Mouse (Mus musculus): ENCODE measurements at regions not wholly inside any gene's neighbourhood (a gene's known extent, or its start where the extent isn't known, plus 50 kb on each side); places are given as distances from the start of the nearest gene placed in this dataset.
"Not testable (repeated sequence)": the region's sequence is repeated elsewhere in the genome, so short reads cannot be mapped to it uniquely, and the experiment has no call there.

DNA sequence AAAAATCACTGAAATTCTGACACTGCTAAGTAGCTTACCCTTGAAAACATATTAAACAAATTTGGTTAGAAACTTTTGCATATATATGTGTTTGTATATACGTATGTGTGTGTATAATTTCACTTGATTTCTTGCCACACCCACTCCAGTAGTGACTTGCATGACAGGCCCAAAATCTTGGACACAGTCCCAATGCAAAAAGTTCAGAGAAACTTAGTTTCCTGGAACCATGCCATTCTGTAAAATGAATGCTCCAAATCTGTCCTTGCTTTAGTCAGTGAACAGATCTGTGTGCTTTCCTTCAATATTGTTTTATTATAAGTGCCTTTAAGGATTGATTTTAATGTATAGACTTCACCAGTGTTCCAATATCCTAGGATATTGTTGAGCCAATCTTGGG lies 344.0 kb downstream of the Pom121l12 start:
- no peak for TF ChIP-seq CTCF (IDR thresholded peaks at IDR 0.05; ENCODE audit: low read depth)
- WGBS, result 30% methylated on average over 1 of the region's 1 CpGs

DNA sequence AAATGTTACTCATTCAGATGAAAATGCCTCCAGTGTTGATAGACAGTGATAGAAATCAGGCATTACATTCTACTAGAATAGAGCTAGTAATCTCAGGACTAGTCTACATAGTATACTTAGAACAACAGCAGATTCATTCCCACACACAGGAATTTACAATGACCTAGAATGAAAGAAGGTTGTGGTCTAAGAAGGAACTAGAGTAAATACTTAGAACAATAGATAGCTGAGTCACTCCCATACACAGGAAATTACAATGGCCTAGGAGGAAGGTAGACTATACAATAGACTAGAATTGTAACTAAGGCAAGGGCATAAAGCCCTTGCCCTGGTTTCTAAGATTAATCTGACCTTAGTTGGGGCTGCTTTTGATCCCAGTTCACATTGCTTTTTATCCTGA lies 344.4 kb downstream of the Pom121l12 start:
- not testable (repeated sequence) for ATAC-seq (ENCODE audit: insufficient read depth); DNase-seq

More for the DNA sequence above, 344.0 kb downstream of the Pom121l12 start:
- H3K27me3 ChIP-seq (ENCODE audit: insufficient read depth, low read length), result no peaks in the 10 kb centered on the region
- DNase-seq, result peak; percentile 72
- no peaks in the 10 kb centered on the region for H3K9me3 ChIP-seq (ENCODE audit: low read depth, low read length)
- no peak overlapping the region for H3K27ac ChIP-seq (ENCODE audit: low read depth)
- H3K36me3 ChIP-seq (ENCODE audit: insufficient read depth), result no peaks in the 10 kb centered on the region
- H3K4me2 ChIP-seq, result no peak overlapping the region
- H3K9ac ChIP-seq, result no peak overlapping the region
- no peak overlapping the region for H3K4me3 ChIP-seq (ENCODE audit: low read depth, low read length)
- H3K4me1 ChIP-seq (ENCODE audit: insufficient read depth), result no peaks in the 10 kb centered on the region
- no peak for ATAC-seq (ENCODE audit: insufficient read depth)

DNA sequence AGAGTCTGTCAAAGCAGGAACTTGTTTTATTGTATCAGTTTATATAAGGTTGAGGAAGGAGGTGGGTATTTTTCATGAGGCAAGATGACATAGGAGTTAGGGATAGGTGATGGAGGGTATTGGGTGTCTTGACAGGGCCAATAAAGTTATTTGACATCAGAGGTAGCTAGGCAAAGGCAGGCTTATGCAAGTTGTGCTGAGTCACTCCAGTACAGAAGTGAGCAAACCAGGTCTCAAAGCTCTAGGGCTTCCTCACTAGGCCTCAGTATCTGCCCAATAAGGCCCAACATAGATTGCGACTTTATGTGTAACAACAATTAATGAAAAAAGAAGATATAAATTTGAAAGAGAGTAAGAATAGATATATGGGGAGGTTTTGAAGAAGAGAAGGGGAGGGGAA lies 358.6 kb downstream of the Pom121l12 start:
- no peak overlapping the region for H3K4me2 ChIP-seq
- no peaks in the 10 kb centered on the region for H3K27me3 ChIP-seq (ENCODE audit: insufficient read depth, low read length)
- no peak for DNase-seq
- no peaks in the 10 kb centered on the region for H3K36me3 ChIP-seq (ENCODE audit: insufficient read depth)
- ATAC-seq (ENCODE audit: insufficient read depth), result no peak
- no peaks in the 10 kb centered on the region for H3K4me1 ChIP-seq (ENCODE audit: insufficient read depth)
- H3K4me3 ChIP-seq (ENCODE audit: low read depth, low read length), result no peak overlapping the region
- H3K27ac ChIP-seq (ENCODE audit: low read depth), result no peak overlapping the region
- no peak overlapping the region for H3K9ac ChIP-seq
- WGBS, result 92% methylated on average over 1 of the region's 1 CpGs
- TF ChIP-seq CTCF (IDR thresholded peaks at IDR 0.05; ENCODE audit: low read depth), result no peak
- no peaks in the 10 kb centered on the region for H3K9me3 ChIP-seq (ENCODE audit: low read depth, low read length)

More for the DNA sequence above, 344.4 kb downstream of the Pom121l12 start:
- H3K36me3 ChIP-seq (ENCODE audit: insufficient read depth); H3K27me3 ChIP-seq (ENCODE audit: insufficient read depth, low read length); H3K9ac ChIP-seq; H3K4me3 ChIP-seq (ENCODE audit: low read depth, low read length); H3K4me2 ChIP-seq; H3K4me1 ChIP-seq (ENCODE audit: insufficient read depth); H3K27ac ChIP-seq (ENCODE audit: low read depth); H3K9me3 ChIP-seq (ENCODE audit: low read depth, low read length): not testable (repeated sequence)

DNA sequence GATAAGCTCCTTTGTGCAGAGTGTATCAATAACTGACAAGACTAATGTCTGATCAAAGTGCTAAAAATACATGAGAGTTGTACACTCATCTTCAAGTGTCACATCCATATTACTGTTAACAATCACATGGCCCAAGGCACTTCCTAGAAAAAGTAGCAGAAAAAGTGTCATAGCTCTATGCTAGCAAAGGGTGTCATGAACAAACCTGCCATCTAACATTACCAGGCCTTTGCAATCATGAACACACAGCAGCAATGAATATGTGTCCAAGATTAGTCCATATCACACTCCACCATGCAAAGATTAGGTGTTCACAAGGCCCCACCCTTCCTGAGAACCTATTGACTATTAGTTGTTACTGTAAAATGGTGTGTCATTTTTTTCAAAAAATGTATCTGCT lies 359.6 kb downstream of the Pom121l12 start:
- Histone ChIP-seq H3K36me3 (ENCODE audit: insufficient read depth) (no peaks in the 10 kb centered on the region), H3K4me1 (ENCODE audit: insufficient read depth) (no peaks in the 10 kb centered on the region), H3K27me3 (ENCODE audit: insufficient read depth, low read length) (no peaks in the 10 kb centered on the region), H3K9ac (no peak overlapping the region), H3K4me2 (no peak overlapping the region), H3K27ac (ENCODE audit: low read depth) (no peak overlapping the region), H3K9me3 (ENCODE audit: low read depth, low read length) (no peaks in the 10 kb centered on the region), H3K4me3 (ENCODE audit: low read depth, low read length) (no peak overlapping the region)
- no peak for ATAC-seq (ENCODE audit: insufficient read depth)
- DNase-seq, result no peak
- no peak for TF ChIP-seq CTCF (IDR thresholded peaks at IDR 0.05; ENCODE audit: low read depth)
